Mouse (Mus musculus) erythroblast, embryonic 14.5 days (primary cell): Measurements from ENCODE around the gene Gm44511.
"Not testable (repeated sequence)": the region's sequence is repeated elsewhere in the genome, so short reads cannot be mapped to it uniquely, and the experiment has no call there.

Source experiments
- GATA1 ChIP-seq: IDR thresholded peaks from 2 replicates; pipeline ENCODE4 v1.6.1; 2012; ENCODE audit warnings: low read length, inconsistent platforms, mixed read lengths
- TAL1 ChIP-seq: IDR thresholded peaks from 3 replicates; pipeline ENCODE4 v1.6.1; 2012; ENCODE audit warnings: low read length, inconsistent platforms, mixed read lengths

- not testable (repeated sequence) for TF ChIP-seq TAL1, GATA1
These were observed 71.8 kb downstream of the Gm44511 start for GRCm38 (mm10) chr6:128754265-128754664.
